Mouse (Mus musculus) stomach, embryonic 16.5 days (tissue): ENCODE results near the gene Maml3. TPM values are rescaled to one million over a fixed set of nuclear protein-coding genes. Genes with fewer than 3 reads are reported as not detected.

ENCODE experiments used
- ATAC-seq: fragments of 200-750 bp; cut with Nextera tagmentation; 2 replicates; pipeline ENCODE4 v1.8.0; 2017; ENCODE audit warnings: moderate number of reproducible peaks, moderate TSS enrichment; ENCODE audit not compliant: insufficient read depth, low FRiP score
- H3K27ac ChIP-seq: fragments of 300-500 bp; sonication (generic); 2 replicates; pipeline ENCODE4 v1.5.1; 2014; ENCODE audit warnings: low read length
- H3K27me3 ChIP-seq: fragments of 300-500 bp; sonication (generic); 2 replicates; pipeline ENCODE4 v1.6.1; 2014; ENCODE audit warnings: low read length, control low read depth, mixed read lengths; ENCODE audit not compliant: control insufficient read depth, insufficient read depth
- H3K36me3 ChIP-seq: fragments of 300-500 bp; sonication (generic); 2 replicates; pipeline ENCODE4 v1.6.1; 2014; ENCODE audit warnings: low read length; ENCODE audit not compliant: control insufficient read depth, insufficient read depth
- H3K4me1 ChIP-seq: fragments of 300-500 bp; sonication (generic); 2 replicates; pipeline ENCODE4 v1.6.1; 2014; ENCODE audit warnings: low read length, control low read depth, mixed read lengths; ENCODE audit not compliant: control insufficient read depth, insufficient read depth
- H3K4me2 ChIP-seq: fragments of 300-500 bp; sonication (generic); 2 replicates; pipeline ENCODE4 v1.6.1; 2014; ENCODE audit warnings: low read depth, low read length, mixed read lengths
- H3K4me3 ChIP-seq: fragments of 300-500 bp; sonication (generic); replicated peaks from 2 replicates; pipeline ENCODE4 v1.5.1; 2014; ENCODE audit warnings: mild to moderate bottlenecking, low read length
- H3K9ac ChIP-seq: fragments of 300-500 bp; sonication (generic); 2 replicates; pipeline ENCODE4 v1.6.1; 2014; ENCODE audit warnings: low read length
- H3K9me3 ChIP-seq: fragments of 300-500 bp; sonication (generic); replicated peaks from 2 replicates; pipeline ENCODE4 v1.6.1; 2016; ENCODE audit warnings: low read length, control low read depth; ENCODE audit not compliant: control insufficient read depth
- WGBS: fragments of 180-500 bp; shearing (Covaris S2); extraction: QIAGEN DNeasy Blood & Tissue Kit; methylation state at CpG from one replicate; pipeline ENCODE4 v1.1.7; 2014; 5-methylcytosine and 5-hydroxymethylcytosine counted together
- polyA plus RNA-seq: library from polyadenylated mRNA; unstranded; fragments of >200 nt; fragmentation: Nextera tagmentation; extraction: Ambion mirVana; gene quantifications from 2 replicates; pipeline ENCODE4 v1.2.1, GENCODE M21; 2015

Maml3 gene
- polyA plus RNA-seq, 1 experiment from 2014 or later = 5.0 TPM

GRCm38 (mm10) chr3:51861631-51862030 is 243.2 kb downstream of the Maml3 start:
- no peaks in the 10 kb centered on the region for H3K27me3 ChIP-seq
- no peaks in the 10 kb centered on the region for H3K36me3 ChIP-seq
- H3K9ac ChIP-seq = no peak overlapping the region
- 89% methylated on average over 9 of the region's 9 CpGs for WGBS
- H3K9me3 ChIP-seq = no peaks in the 10 kb centered on the region
- H3K4me2 ChIP-seq = no peak overlapping the region
- peaks cover 4% of the 10 kb centered on the region; the same call in 1 of the 2 replicates for H3K4me1 ChIP-seq
- H3K4me3 ChIP-seq = no peak overlapping the region
- H3K27ac ChIP-seq = no peak overlapping the region
- no peak for ATAC-seq

- Histone ChIP-seq H3K4me2 (no peak overlapping the region), H3K27ac (no peak overlapping the region), H3K36me3 (no peaks in the 10 kb centered on the region), H3K4me3 (no peak overlapping the region), H3K27me3 (no peaks in the 10 kb centered on the region), H3K9ac (no peak overlapping the region), H3K4me1 (peaks cover 4% of the 10 kb centered on the region; the same call in 1 of the 2 replicates), H3K9me3 (no peaks in the 10 kb centered on the region)
- peak; percentile 87 for ATAC-seq
- 76% methylated on average over 7 of the region's 7 CpGs for WGBS
Measured at GRCm38 (mm10) chr3:51860458-51860857, 244.4 kb downstream of the Maml3 start.

GRCm38 (mm10) chr3:51859208-51859607 is 245.7 kb downstream of the Maml3 start:
- Histone ChIP-seq H3K27ac (no peak overlapping the region), H3K36me3 (no peaks in the 10 kb centered on the region), H3K9ac (no peak overlapping the region), H3K4me1 (peaks cover 4% of the 10 kb centered on the region; the same call in 1 of the 2 replicates), H3K27me3 (no peaks in the 10 kb centered on the region), H3K4me3 (no peak overlapping the region), H3K4me2 (no peak overlapping the region), H3K9me3 (no peaks in the 10 kb centered on the region)
- 32% methylated on average over 2 of the region's 2 CpGs for WGBS
- ATAC-seq = no peak

GRCm38 (mm10) chr3:51854152-51854551 is 250.7 kb downstream of the Maml3 start:
- 71% methylated on average over 10 of the region's 10 CpGs for WGBS

GRCm38 (mm10) chr3:51853610-51854009 is 251.3 kb downstream of the Maml3 start:
- H3K9ac ChIP-seq = no peak overlapping the region
- no peak overlapping the region for H3K4me2 ChIP-seq
- WGBS = 82% methylated on average over 7 of the region's 7 CpGs
- ATAC-seq = no peak
- H3K27ac ChIP-seq = no peak overlapping the region
- no peaks in the 10 kb centered on the region for H3K36me3 ChIP-seq
- H3K27me3 ChIP-seq = no peaks in the 10 kb centered on the region
- 0 out of 2 replicates have a peak, but pooled peaks cover 3% of the 10 kb centered on the region for H3K9me3 ChIP-seq
- peaks cover 8% of the 10 kb centered on the region for H3K4me1 ChIP-seq
- no peak overlapping the region for H3K4me3 ChIP-seq

More at GRCm38 (mm10) chr3:51854152-51854551, 250.7 kb downstream of the Maml3 start:
- H3K9ac ChIP-seq = no peak overlapping the region
- no peak overlapping the region for H3K27ac ChIP-seq
- H3K36me3 ChIP-seq = no peaks in the 10 kb centered on the region
- 0 out of 2 replicates have a peak, but pooled peaks cover 3% of the 10 kb centered on the region for H3K9me3 ChIP-seq
- no peak for ATAC-seq
- peaks cover 5% of the 10 kb centered on the region for H3K4me1 ChIP-seq
- H3K27me3 ChIP-seq = no peaks in the 10 kb centered on the region
- no peak overlapping the region for H3K4me3 ChIP-seq
- H3K4me2 ChIP-seq = no peak overlapping the region

GRCm38 (mm10) chr3:51852692-51853091 is 252.2 kb downstream of the Maml3 start:
- WGBS = 79% methylated on average over 3 of the region's 3 CpGs
- Histone ChIP-seq H3K27ac (no peak overlapping the region), H3K9ac (no peak overlapping the region), H3K27me3 (no peaks in the 10 kb centered on the region), H3K4me1 (peaks cover 8% of the 10 kb centered on the region), H3K9me3 (0 out of 2 replicates have a peak, but pooled peaks cover 3% of the 10 kb centered on the region), H3K36me3 (no peaks in the 10 kb centered on the region), H3K4me2 (no peak overlapping the region), H3K4me3 (no peak overlapping the region)
- ATAC-seq = no peak

GRCm38 (mm10) chr3:51851596-51851995 is 253.3 kb downstream of the Maml3 start:
- Histone ChIP-seq H3K27me3 (no peaks in the 10 kb centered on the region), H3K4me1 (peaks cover 8% of the 10 kb centered on the region), H3K9ac (no peak overlapping the region), H3K36me3 (no peaks in the 10 kb centered on the region), H3K9me3 (0 out of 2 replicates have a peak, but pooled peaks cover 3% of the 10 kb centered on the region), H3K27ac (no peak overlapping the region), H3K4me3 (no peak overlapping the region), H3K4me2 (no peak overlapping the region)
- no peak for ATAC-seq
- 62% methylated on average over 7 of the region's 7 CpGs for WGBS

- 31% methylated on average over 6 of the region's 6 CpGs for WGBS
Measured at GRCm38 (mm10) chr3:51849462-51849861, 255.4 kb downstream of the Maml3 start.

GRCm38 (mm10) chr3:51847262-51847661 is 257.6 kb downstream of the Maml3 start:
- no peak overlapping the region for H3K4me3 ChIP-seq
- H3K27me3 ChIP-seq = no peaks in the 10 kb centered on the region
- H3K27ac ChIP-seq = no peak overlapping the region
- peaks cover 8% of the 10 kb centered on the region for H3K4me1 ChIP-seq
- no peaks in the 10 kb centered on the region for H3K9me3 ChIP-seq
- no peak overlapping the region for H3K9ac ChIP-seq
- ATAC-seq = no peak
- no peaks in the 10 kb centered on the region for H3K36me3 ChIP-seq
- 92% methylated on average over 4 of the region's 4 CpGs for WGBS
- H3K4me2 ChIP-seq = no peak overlapping the region

More at GRCm38 (mm10) chr3:51849462-51849861, 255.4 kb downstream of the Maml3 start:
- Histone ChIP-seq H3K9ac (no peak overlapping the region), H3K4me3 (no peak overlapping the region), H3K36me3 (no peaks in the 10 kb centered on the region), H3K9me3 (0 out of 2 replicates have a peak, but pooled peaks cover 3% of the 10 kb centered on the region), H3K4me1 (peaks cover 8% of the 10 kb centered on the region), H3K27me3 (no peaks in the 10 kb centered on the region), H3K27ac (peak overlapping the region; percentile 3; the same call in 1 of the 2 replicates), H3K4me2 (no peak overlapping the region)
- peak; percentile 37; the same call in 1 of the 2 replicates for ATAC-seq
